8 mouse cellular contexts compared by ENCODE assay signal in the genomic region with DNA sequence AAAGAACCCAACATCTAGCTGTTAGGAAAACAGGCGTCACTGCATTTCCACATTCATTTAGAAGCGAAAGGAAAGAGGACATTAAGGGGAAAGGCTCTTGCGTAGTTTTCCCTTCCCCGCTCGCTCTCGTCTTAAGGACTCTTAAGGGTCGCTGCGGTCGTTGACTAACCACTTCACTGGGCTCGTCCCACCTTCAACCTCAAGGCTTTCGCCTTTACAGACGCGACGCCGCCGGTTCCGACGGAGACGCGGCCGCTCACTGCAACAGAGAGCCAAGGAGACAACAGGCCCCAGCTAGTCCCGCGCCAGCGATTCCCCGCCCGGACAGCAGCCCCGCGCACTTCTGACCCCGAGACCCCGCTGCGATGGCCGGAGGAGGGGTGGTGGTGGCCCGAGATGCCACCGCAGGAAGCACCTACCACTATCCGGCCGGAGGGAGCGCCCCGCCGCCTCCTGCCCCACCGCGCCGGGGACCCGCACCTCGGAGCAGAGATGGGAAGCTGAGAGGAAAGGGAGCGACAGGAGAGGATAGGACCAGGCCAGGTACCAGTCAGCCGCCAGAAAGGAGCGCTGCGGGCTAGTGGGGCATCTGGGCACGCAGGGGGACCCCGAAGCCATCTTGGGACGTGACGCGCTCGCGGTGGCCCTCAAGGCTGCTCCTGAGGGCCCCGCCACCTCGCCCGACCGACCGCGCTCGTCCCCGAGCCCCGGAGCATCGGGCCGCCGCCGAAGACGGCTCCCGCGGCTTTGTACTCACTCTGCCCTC. TPM values are rescaled to one million over a fixed set of nuclear protein-coding genes. Genes with fewer than 3 reads are reported as not detected.
DNase-seq lines count a peak whose midpoint lies in the region; ATAC-seq and TF ChIP-seq lines count a peak whose summit lies in the region.

No protein-coding gene starts in this region.

- H3K9me3 ChIP-seq in E14TG2a.4 (ENCODE audit: low read length): no peaks in the 10 kb centered on the region
- H3K9me3 ChIP-seq in erythroblast, embryonic 14.5 days (ENCODE audit: control insufficient read depth, low read length): no peaks in the 10 kb centered on the region

- DNase-seq in adrenal gland, postnatal 14 days: peak; percentile 66
- DNase-seq in left cerebral cortex, adult 2 months (ENCODE audit: extremely low spot score in 1 of 2, low spot score in 2 of 2): no peak
- peak; percentile 73 to 83 for DNase-seq in lung, postnatal 4 days
- peak; percentile 56 for DNase-seq in ovary, postnatal 36 days (ENCODE audit: low spot score)
- DNase-seq in urinary bladder, postnatal 10 days (ENCODE audit: low spot score): peak; percentile 11

- TF ChIP-seq CTCF in E14TG2a.4 (conservative IDR thresholded peaks at IDR 0.05; ENCODE audit: low read length): no peak
- TF ChIP-seq CTCF in left cerebral cortex, adult 2 months (IDR thresholded peaks at IDR 0.05): no peak

- H3K27ac ChIP-seq in left cerebral cortex, adult 2 months: peak overlapping the region; percentile 91

- H3K4me3 ChIP-seq in E14TG2a.4 (replicated peaks; ENCODE audit: low read length): peak overlapping the region; percentile 98
- H3K4me3 ChIP-seq in erythroblast, embryonic 14.5 days (replicated peaks): peak overlapping the region; percentile 100
- H3K4me3 ChIP-seq in left cerebral cortex, adult 2 months: peak overlapping the region; percentile 99

- H3K36me3 ChIP-seq in E14TG2a.4 (ENCODE audit: insufficient read depth, low read length): peaks cover 29% of the 10 kb centered on the region
- H3K36me3 ChIP-seq in erythroblast, embryonic 14.5 days (ENCODE audit: control insufficient read depth): peaks cover 22% of the 10 kb centered on the region

- intact Hi-C loops in left cerebral cortex, adult 2 months (cut with DNase I): loop anchor here (5.0 kb wide), 1 partner anchor 191 kb away; the partner anchor contains the start of gene Malsu1

- peak; percentile 27 to 55; a peak in 3 of 4 replicates for ATAC-seq in hematopoietic stem cell, adult 5-6 weeks (replicated peaks in 1 of 2; ENCODE audit: insufficient read depth in 1 of 2, low FRiP score in 2 of 2, low TSS enrichment in 1 of 2, low read depth in 1 of 2, poor library complexity in 2 of 2, severe bottlenecking in 2 of 2)

- H3K27me3 ChIP-seq in E14TG2a.4 (ENCODE audit: insufficient read depth, low read length): no peaks in the 10 kb centered on the region
- H3K27me3 ChIP-seq in erythroblast, embryonic 14.5 days (ENCODE audit: control insufficient read depth): no peaks in the 10 kb centered on the region

- H3K4me1 ChIP-seq in E14TG2a.4 (replicated peaks; ENCODE audit: low read depth, low read length): peaks cover 66% of the 10 kb centered on the region
- peaks cover 35% of the 10 kb centered on the region for H3K4me1 ChIP-seq in erythroblast, embryonic 14.5 days (ENCODE audit: control insufficient read depth)

RNA-seq across cellular contexts. Expression of gene Tra2a, which starts 0.6 kb away (rescaled TPM):
- 68.4 and 85.4 TPM in 2 replicates for total RNA-seq in adrenal gland, postnatal 14 days (2021)
- 2.1 and 2.7 TPM in 2 replicates for polyA plus RNA-seq in erythroblast, embryonic 14.5 days (2012)
- total RNA-seq in hematopoietic stem cell, adult 5-6 weeks (2017): 204 and 234 TPM in 2 replicates
- total RNA-seq in left cerebral cortex, adult 2 months (2021): 10 to 100 TPM; 75.5 to 90.0 TPM

RNA-seq across cellular contexts. Expression of gene Igf2bp3, which starts 48.5 kb away (rescaled TPM):
- 2.8 and 3.1 TPM in 2 replicates for total RNA-seq in adrenal gland, postnatal 14 days (2021)
- 0.48 and 0.58 TPM in 2 replicates for polyA plus RNA-seq in erythroblast, embryonic 14.5 days (2012)
- 0.06 and 0.25 TPM in 2 replicates for total RNA-seq in hematopoietic stem cell, adult 5-6 weeks (2017)
- total RNA-seq in left cerebral cortex, adult 2 months (2021): under 1 TPM in 1 of 2 experiments, not detected in 1; 0.35 TPM

RNA-seq across cellular contexts. Expression of gene Ccdc126, which starts 55.8 kb away (rescaled TPM):
- total RNA-seq in adrenal gland, postnatal 14 days (2021): 9.7 and 9.9 TPM in 2 replicates
- polyA plus RNA-seq in erythroblast, embryonic 14.5 days (2012): not detected in 2 replicates
- 5.6 and 7.6 TPM in 2 replicates for total RNA-seq in hematopoietic stem cell, adult 5-6 weeks (2017)
- 1 to 10 TPM; 7.9 to 9.0 TPM for total RNA-seq in left cerebral cortex, adult 2 months (2021)

Comparison
In these comparisons a context has a peak if more than half of its experiments do, and no peak if none do; other contexts are left out.
1. DNase-seq: peak in adrenal gland, postnatal 14 days (single experiment), lung, postnatal 4 days (2 of 2), ovary, postnatal 36 days (single experiment) and urinary bladder, postnatal 10 days (single experiment); none in left cerebral cortex, adult 2 months (0 of 2).
2. Peak in every context shown above with its lines, with median percentiles within 50 percentile points of each other: H3K4me3 ChIP-seq.